Mouse (Mus musculus) small intestine, adult 2 months (tissue): ENCODE data around the gene Txlna. TPM values are rescaled to one million over a fixed set of nuclear protein-coding genes. Genes with fewer than 3 reads are reported as not detected.

Source experiments
- H3K27ac ChIP-seq: fragments of 200-500 bp; 2 replicates; pipeline ENCODE4 v1.5.1; 2012; ENCODE audit warnings: low read depth, low read length, control low read depth, inconsistent platforms; ENCODE audit not compliant: insufficient read depth
- H3K27me3 ChIP-seq: fragments of 200-500 bp; 2 replicates; pipeline ENCODE4 v1.6.1; 2012; ENCODE audit warnings: mild to moderate bottlenecking, moderate library complexity, low read length, inconsistent platforms; ENCODE audit not compliant: control insufficient read depth, insufficient read depth
- H3K36me3 ChIP-seq: fragments of 200-500 bp; 2 replicates; pipeline ENCODE4 v1.6.1; 2012; ENCODE audit warnings: mild to moderate bottlenecking, low read length, control low read depth, inconsistent platforms; ENCODE audit not compliant: control insufficient read depth, insufficient read depth
- H3K4me1 ChIP-seq: fragments of 200-500 bp; 2 replicates; pipeline ENCODE4 v1.6.1; 2012; ENCODE audit warnings: low read length, inconsistent platforms, mixed read lengths; ENCODE audit not compliant: control insufficient read depth, insufficient read depth, insufficient read length
- H3K4me3 ChIP-seq: fragments of 200-500 bp; 2 replicates; pipeline ENCODE4 v1.5.1; 2012; ENCODE audit warnings: low read depth, mild to moderate bottlenecking, control low read depth, inconsistent platforms, low read length, moderate library complexity
- CTCF ChIP-seq: fragments of 200-500 bp; IDR thresholded peaks from 2 replicates; pipeline ENCODE4 v1.5.1; 2012; ENCODE audit warnings: low read depth, mild to moderate bottlenecking, control low read depth, inconsistent platforms, low read length, moderate library complexity, mixed read lengths; ENCODE audit not compliant: insufficient replicate concordance, insufficient read length; ENCODE audit errors: extremely low read depth
- POLR2A ChIP-seq: fragments of 200-500 bp; IDR thresholded peaks from 2 replicates; pipeline ENCODE4 v1.6.1; 2012; ENCODE audit warnings: low read depth, mild to moderate bottlenecking, control low read depth, inconsistent platforms, low read length, moderate library complexity
- WGBS: fragments of 180-500 bp; shearing (Covaris S2); methylation state at CpG from one replicate; pipeline ENCODE4 v1.1.7; 2018; 5-methylcytosine and 5-hydroxymethylcytosine counted together
- polyA plus RNA-seq: library from polyadenylated mRNA; depleted of rRNA; stranded (reverse); fragments of >200 nt; gene quantifications from 2 replicates; pipeline ENCODE4 v1.2.3, GENCODE M21; 2012

Gene Txlna
- polyA plus RNA-seq, 1 experiment = 11.4 TPM

- TF ChIP-seq POLR2A (no peak), CTCF (no peak)
- 76% methylated on average over 6 of the region's 6 CpGs for WGBS
- H3K27me3 ChIP-seq = no peaks in the 10 kb centered on the region
- peaks cover 5% of the 10 kb centered on the region; the same call in 1 of the 2 replicates for H3K4me1 ChIP-seq
- H3K4me3 ChIP-seq = no peak within 1 kb of the TSS
- peaks cover 2% of the 10 kb centered on the region; the same call in 1 of the 2 replicates for H3K36me3 ChIP-seq
- H3K27ac ChIP-seq = no peak within 1 kb of the TSS
Observed at GRCm38 (mm10) chr4:129614093-129614492, 26.8 kb downstream of the Txlna start, which contains the start of gene Dcdc2b. Dcdc2b (minus strand) TSS chr4:129614257.

GRCm38 (mm10) chr4:129610472-129610871, 30.4 kb downstream of the Txlna start:
- whole genome bisulfite sequencing = 62% methylated on average over 4 of the region's 4 CpGs

GRCm38 (mm10) chr4:129610026-129610425, 30.8 kb downstream of the Txlna start:
- TF ChIP-seq POLR2A (no peak), CTCF (no peak)
- Histone ChIP-seq H3K4me1 (no peaks in the 10 kb centered on the region), H3K36me3 (peaks cover 23% of the 10 kb centered on the region), H3K27me3 (no peaks in the 10 kb centered on the region), H3K27ac (no peak overlapping the region), H3K4me3 (no peak overlapping the region)
- 69% methylated on average over 4 of the region's 4 CpGs for WGBS

More at GRCm38 (mm10) chr4:129610472-129610871, 30.4 kb downstream of the Txlna start:
- no peak overlapping the region for H3K27ac ChIP-seq
- H3K4me1 ChIP-seq = no peaks in the 10 kb centered on the region
- no peaks in the 10 kb centered on the region for H3K27me3 ChIP-seq
- no peak overlapping the region for H3K4me3 ChIP-seq
- peaks cover 21% of the 10 kb centered on the region for H3K36me3 ChIP-seq
- TF ChIP-seq CTCF = no peak
- TF ChIP-seq POLR2A = no peak

GRCm38 (mm10) chr4:129609139-129609631, 31.7 kb downstream of the Txlna start:
- WGBS = 73% methylated on average over 12 of the region's 12 CpGs
- Histone ChIP-seq H3K27ac (no peak overlapping the region), H3K4me3 (no peak overlapping the region), H3K4me1 (no peaks in the 10 kb centered on the region), H3K27me3 (no peaks in the 10 kb centered on the region), H3K36me3 (peaks cover 29% of the 10 kb centered on the region)
- TF ChIP-seq CTCF = no peak
- TF ChIP-seq POLR2A = no peak

- TF ChIP-seq CTCF (peak; percentile 88), POLR2A (no peak; the same call in 1 of the 2 replicates)
- H3K4me3 ChIP-seq = no peak overlapping the region
- H3K36me3 ChIP-seq = peaks cover 33% of the 10 kb centered on the region
- WGBS = 33% methylated on average over 7 of the region's 7 CpGs
- H3K27ac ChIP-seq = no peak overlapping the region
- H3K27me3 ChIP-seq = no peaks in the 10 kb centered on the region
- H3K4me1 ChIP-seq = no peaks in the 10 kb centered on the region
Observed at GRCm38 (mm10) chr4:129608426-129609025, 32.3 kb downstream of the Txlna start.

GRCm38 (mm10) chr4:129600233-129601158, 40.4 kb downstream of the Txlna start, which contains the start of the genes Eif3i and Tmem234:
Eif3i (minus strand) TSS chr4:129600648.
Tmem234 (plus strand) TSS chr4:129600668.
- 0 out of 2 replicates have a peak, but pooled peaks have one; percentile 10 for TF ChIP-seq CTCF
- peak; percentile 64 for TF ChIP-seq POLR2A
- Histone ChIP-seq H3K27ac (0 out of 2 replicates have a peak within 1 kb of the TSS, but pooled peaks have one; percentile 8), H3K4me3 (peak within 1 kb of the TSS; percentile 81), H3K4me1 (no peaks in the 10 kb centered on the region; the same call in 1 of the 2 replicates), H3K36me3 (peaks cover 28% of the 10 kb centered on the region), H3K27me3 (no peaks in the 10 kb centered on the region)
- under 1% methylated on average over 74 of the region's 74 CpGs for WGBS
